8 mouse cellular contexts compared by ENCODE assay signal in the genomic region with DNA sequence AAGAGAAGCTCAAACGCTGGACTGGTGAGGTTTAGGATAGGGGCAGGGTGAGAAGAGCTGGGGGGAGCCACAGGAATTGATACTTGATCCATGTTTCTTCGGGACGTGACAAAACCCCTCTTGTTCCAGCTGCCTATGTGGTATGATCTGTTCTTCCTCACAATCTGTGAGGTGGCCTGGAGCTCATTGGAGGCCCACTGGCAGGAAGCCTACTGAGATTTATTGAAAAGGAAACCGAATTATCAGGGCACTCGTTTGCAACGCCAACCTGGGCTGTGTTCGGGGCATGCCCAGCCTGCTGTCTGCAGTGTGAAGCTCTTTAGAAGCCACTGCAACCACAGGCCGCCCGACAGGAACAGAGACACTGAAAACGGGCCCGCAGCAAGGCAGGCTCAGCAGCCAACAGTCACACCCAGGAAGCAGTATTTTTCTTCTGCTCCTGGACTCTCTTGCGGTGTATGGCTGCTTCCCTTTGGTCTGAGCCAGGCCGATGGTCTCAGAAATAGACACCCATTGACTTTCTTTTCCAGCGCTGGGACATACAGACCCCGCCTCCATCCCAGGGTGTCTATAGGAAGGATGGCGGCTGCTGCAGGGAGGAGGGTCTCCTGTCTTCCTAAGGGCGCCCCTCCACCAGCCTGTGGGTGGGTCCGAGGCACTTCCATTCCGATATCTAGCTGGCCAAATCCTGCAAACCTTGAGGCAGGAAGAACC. TPM values are rescaled to one million over a fixed set of nuclear protein-coding genes. Genes with fewer than 3 reads are reported as not detected.
DNase-seq lines count a peak whose midpoint lies in the region; ATAC-seq and TF ChIP-seq lines count a peak whose summit lies in the region.

No protein-coding gene starts in this region.

- TF ChIP-seq POLR2A in olfactory bulb, adult 2 months (IDR thresholded peaks at IDR 0.05; ENCODE audit: insufficient read depth, low read depth, low read length): no peak

- peak overlapping the region; percentile 92 for H3K9ac ChIP-seq in hindbrain, embryonic 13.5 days
- H3K9ac ChIP-seq in lung, embryonic 14.5 days: peak overlapping the region; percentile 83

- DNase-seq in cerebellum, adult 8-10 months: peak; percentile 24
- no peak for DNase-seq in cerebellum, adult 11-12 months
- peak; percentile 77 for DNase-seq in A20 (ENCODE audit: low read depth, low spot score)
- DNase-seq in embryonic facial prominence, embryonic 10.5 days (ENCODE audit: low spot score): no peak
- DNase-seq in lung, embryonic 14.5 days: no peak
- no peak for DNase-seq in right cerebral cortex, adult 18-20 months

- peaks cover 31% of the 10 kb centered on the region for H3K36me3 ChIP-seq in embryonic facial prominence, embryonic 10.5 days (replicated peaks)
- peaks cover 7% of the 10 kb centered on the region; the same call in 1 of the 2 replicates for H3K36me3 ChIP-seq in hindbrain, embryonic 13.5 days
- H3K36me3 ChIP-seq in lung, embryonic 14.5 days (ENCODE audit: insufficient read depth): peaks cover 22% of the 10 kb centered on the region

- H3K27me3 ChIP-seq in embryonic facial prominence, embryonic 10.5 days (replicated peaks; ENCODE audit: low read depth, poor library complexity, severe bottlenecking): no peaks in the 10 kb centered on the region
- no peaks in the 10 kb centered on the region for H3K27me3 ChIP-seq in hindbrain, embryonic 13.5 days
- H3K27me3 ChIP-seq in lung, embryonic 14.5 days (ENCODE audit: insufficient read depth, low read length): no peaks in the 10 kb centered on the region

- ATAC-seq in hindbrain, embryonic 13.5 days (ENCODE audit: low FRiP score): peak; percentile 92
- ATAC-seq in lung, embryonic 14.5 days (ENCODE audit: insufficient read depth): peak; percentile 88

- no peak for TF ChIP-seq CTCF in lung, embryonic 14.5 days (IDR thresholded peaks at IDR 0.05; ENCODE audit: low read depth)
- TF ChIP-seq CTCF in olfactory bulb, adult 2 months (IDR thresholded peaks at IDR 0.05; ENCODE audit: insufficient read depth, low read depth, low read length): no peak

- peak overlapping the region; percentile 94 for H3K27ac ChIP-seq in embryonic facial prominence, embryonic 10.5 days (replicated peaks)
- peak overlapping the region; percentile 98 for H3K27ac ChIP-seq in hindbrain, embryonic 13.5 days
- peak overlapping the region; percentile 97 for H3K27ac ChIP-seq in lung, embryonic 14.5 days (ENCODE audit: low read depth)
- H3K27ac ChIP-seq in olfactory bulb, adult 2 months (ENCODE audit: insufficient read depth, low read depth, low read length): peak overlapping the region; percentile 91

- no peaks in the 10 kb centered on the region for H3K9me3 ChIP-seq in embryonic facial prominence, embryonic 10.5 days
- H3K9me3 ChIP-seq in hindbrain, embryonic 13.5 days: no peaks in the 10 kb centered on the region
- no peaks in the 10 kb centered on the region for H3K9me3 ChIP-seq in lung, embryonic 14.5 days (ENCODE audit: low read depth, low read length)

- peaks cover 40% of the 10 kb centered on the region for H3K4me1 ChIP-seq in embryonic facial prominence, embryonic 10.5 days
- peaks cover 25% of the 10 kb centered on the region for H3K4me1 ChIP-seq in hindbrain, embryonic 13.5 days (replicated peaks)
- peaks cover 22% of the 10 kb centered on the region for H3K4me1 ChIP-seq in lung, embryonic 14.5 days (ENCODE audit: insufficient read depth)
- peaks cover 13% of the 10 kb centered on the region for H3K4me1 ChIP-seq in olfactory bulb, adult 2 months (ENCODE audit: control insufficient read depth, insufficient read depth, low read length)

- H3K4me3 ChIP-seq in embryonic facial prominence, embryonic 10.5 days: peak overlapping the region; percentile 82
- peak overlapping the region; percentile 64 for H3K4me3 ChIP-seq in hindbrain, embryonic 13.5 days
- peak overlapping the region; percentile 74 for H3K4me3 ChIP-seq in lung, embryonic 14.5 days (ENCODE audit: low read depth, low read length)
- H3K4me3 ChIP-seq in olfactory bulb, adult 2 months (ENCODE audit: insufficient read depth, low read depth, low read length): peak overlapping the region; percentile 83

- peak overlapping the region; percentile 88 for H3K4me2 ChIP-seq in hindbrain, embryonic 13.5 days
- peak overlapping the region; percentile 90 for H3K4me2 ChIP-seq in lung, embryonic 14.5 days

- 10% methylated on average over 19 of the region's 19 CpGs for WGBS in embryonic facial prominence, embryonic 10.5 days
- WGBS in hindbrain, embryonic 13.5 days: 13% methylated on average over 19 of the region's 19 CpGs
- WGBS in lung, embryonic 14.5 days: 4% methylated on average over 19 of the region's 19 CpGs
- WGBS in olfactory bulb, adult 2 months: 6% methylated on average over 19 of the region's 19 CpGs

RNA-seq across cellular contexts. Expression of gene Birc5, which starts 0.6 kb away (rescaled TPM):
- polyA plus RNA-seq in embryonic facial prominence, embryonic 10.5 days (2016; fragmentation: Nextera tagmentation; extraction: Ambion mirVana): 405 and 416 TPM in 2 replicates
- 56.0 and 57.4 TPM in 2 replicates for polyA plus RNA-seq in hindbrain, embryonic 13.5 days (2015; fragmentation: Nextera tagmentation; extraction: Ambion mirVana)
- 395 and 399 TPM in 2 replicates for polyA plus RNA-seq in lung, embryonic 14.5 days (2014; fragmentation: Nextera tagmentation; extraction: Ambion mirVana)
- polyA plus RNA-seq in olfactory bulb, adult 2 months (2012; ENCODE audit: insufficient read depth, insufficient read length, low replicate concordance, missing spikeins): not detected in 2 replicates

RNA-seq across cellular contexts. Expression of gene Tmem235, which starts 12.1 kb away (rescaled TPM):
- polyA plus RNA-seq in embryonic facial prominence, embryonic 10.5 days (2016; fragmentation: Nextera tagmentation; extraction: Ambion mirVana): 0.10 TPM in 1 of 2 replicates, not detected in the other
- not detected in 2 replicates for polyA plus RNA-seq in hindbrain, embryonic 13.5 days (2015; fragmentation: Nextera tagmentation; extraction: Ambion mirVana)
- not detected in 2 replicates for polyA plus RNA-seq in lung, embryonic 14.5 days (2014; fragmentation: Nextera tagmentation; extraction: Ambion mirVana)
- not detected in 2 replicates for polyA plus RNA-seq in olfactory bulb, adult 2 months (2012; ENCODE audit: insufficient read depth, insufficient read length, low replicate concordance, missing spikeins)

RNA-seq across cellular contexts. Expression of gene Tk1, which starts 22.5 kb away (rescaled TPM):
- 156 and 161 TPM in 2 replicates for polyA plus RNA-seq in embryonic facial prominence, embryonic 10.5 days (2016; fragmentation: Nextera tagmentation; extraction: Ambion mirVana)
- polyA plus RNA-seq in hindbrain, embryonic 13.5 days (2015; fragmentation: Nextera tagmentation; extraction: Ambion mirVana): 25.3 and 26.0 TPM in 2 replicates
- 144 and 158 TPM in 2 replicates for polyA plus RNA-seq in lung, embryonic 14.5 days (2014; fragmentation: Nextera tagmentation; extraction: Ambion mirVana)
- not detected in 2 replicates for polyA plus RNA-seq in olfactory bulb, adult 2 months (2012; ENCODE audit: insufficient read depth, insufficient read length, low replicate concordance, missing spikeins)

RNA-seq across cellular contexts. Expression of gene Afmid, which starts 22.7 kb away (rescaled TPM):
- polyA plus RNA-seq in embryonic facial prominence, embryonic 10.5 days (2016; fragmentation: Nextera tagmentation; extraction: Ambion mirVana): 3.5 and 4.8 TPM in 2 replicates
- polyA plus RNA-seq in hindbrain, embryonic 13.5 days (2015; fragmentation: Nextera tagmentation; extraction: Ambion mirVana): 4.2 and 4.9 TPM in 2 replicates
- 4.6 TPM in 2 replicates for polyA plus RNA-seq in lung, embryonic 14.5 days (2014; fragmentation: Nextera tagmentation; extraction: Ambion mirVana)
- polyA plus RNA-seq in olfactory bulb, adult 2 months (2012; ENCODE audit: insufficient read depth, insufficient read length, low replicate concordance, missing spikeins): not detected in 2 replicates

RNA-seq across cellular contexts. Expression of gene Tha1, which starts 24.9 kb away (rescaled TPM):
- polyA plus RNA-seq in embryonic facial prominence, embryonic 10.5 days (2016; fragmentation: Nextera tagmentation; extraction: Ambion mirVana): 2.5 and 3.1 TPM in 2 replicates
- 3.2 and 3.3 TPM in 2 replicates for polyA plus RNA-seq in hindbrain, embryonic 13.5 days (2015; fragmentation: Nextera tagmentation; extraction: Ambion mirVana)
- 3.4 and 3.7 TPM in 2 replicates for polyA plus RNA-seq in lung, embryonic 14.5 days (2014; fragmentation: Nextera tagmentation; extraction: Ambion mirVana)
- not detected in 2 replicates for polyA plus RNA-seq in olfactory bulb, adult 2 months (2012; ENCODE audit: insufficient read depth, insufficient read length, low replicate concordance, missing spikeins)

Comparison
In these comparisons a context has a peak if more than half of its experiments do, and no peak if none do; other contexts are left out.
1. DNase-seq: peak in cerebellum, adult 8-10 months (single experiment) and A20 (single experiment); none in cerebellum, adult 11-12 months (single experiment), embryonic facial prominence, embryonic 10.5 days (single experiment), lung, embryonic 14.5 days (single experiment) and right cerebral cortex, adult 18-20 months (single experiment).
2. RNA of gene Tk1, which starts 22.5 kb away (polyA plus RNA-seq): 156 to 161 TPM in embryonic facial prominence, embryonic 10.5 days, 144 to 158 TPM in lung, embryonic 14.5 days and 25.3 to 26.0 TPM in hindbrain, embryonic 13.5 days; not detected in olfactory bulb, adult 2 months; every median in the first group is over 10 times any median in the second.
3. Peak in every context shown above with its lines, with median percentiles within 50 percentile points of each other: H3K27ac ChIP-seq and H3K4me3 ChIP-seq.